Mouse (Mus musculus) heart, postnatal 14 days (tissue): Measurements from ENCODE around the gene Hexim2. TPM values are rescaled to one million over a fixed set of nuclear protein-coding genes. Genes with fewer than 3 reads are reported as not detected.

Source experiments
- DNase-seq, 2 experiments: peaks; one replicate each; pipeline ENCODE4 v3.0.0; 2021 to 2022
- intact Hi-C: fragments of 180-260 bp; cut with DNase I; formaldehyde crosslinking; loops from one replicate; pipeline ENCODE4 v1.15.1; 2025
- total RNA-seq, 2 experiments: library from RNA; stranded (reverse); gene quantifications; 2 replicates each; pipeline ENCODE4 v1.2.3; 2021

Gene Hexim2
- total RNA-seq, 2 experiments from 2014 or later, result 1.8 to 3.3 TPM

GRCm38 (mm10) chr11:103111301-103111700 is 20.9 kb upstream of the Hexim2 start:
- intact Hi-C loops, result no loop called here
- DNase-seq, result no peak

GRCm38 (mm10) chr11:103111881-103112551 is 20.2 kb upstream of the Hexim2 start:
- intact Hi-C loops, result no loop called here
- DNase-seq, result peak; percentile 77 to 82

- no peak for DNase-seq
- intact Hi-C loops, result no loop called here
These were observed 19.7 kb upstream of the Hexim2 start for GRCm38 (mm10) chr11:103112552-103112912.

GRCm38 (mm10) chr11:103113005-103113404 is 19.2 kb upstream of the Hexim2 start:
- DNase-seq, result no peak
- intact Hi-C loops, result no loop called here

- intact Hi-C loops, result no loop called here
- DNase-seq, result no peak
These were observed 18.5 kb upstream of the Hexim2 start for GRCm38 (mm10) chr11:103113771-103114170.

- no peak for DNase-seq
- intact Hi-C loops, result no loop called here
These were observed 17.8 kb upstream of the Hexim2 start for GRCm38 (mm10) chr11:103114270-103114943.

GRCm38 (mm10) chr11:103115163-103116007 is 16.8 kb upstream of the Hexim2 start:
- peak; percentile 81 to 82 for DNase-seq
- intact Hi-C loops, result no loop called here

GRCm38 (mm10) chr11:103116008-103116818 is 16.0 kb upstream of the Hexim2 start, which contains the start of gene Hexim1:
Gene Hexim1, plus strand, starts transcription at chr11:103116231.
- DNase-seq, result peak; percentile 100
- intact Hi-C loops, result no loop called here

- peak; percentile 82 to 84 for DNase-seq
- intact Hi-C loops, result loop anchor here (1.0 kb wide), 2 partner anchors 15 to 42 kb away; partner anchors contain the start of gene Hexim2
These were observed 15.2 kb upstream of the Hexim2 start for GRCm38 (mm10) chr11:103116959-103117590.

- DNase-seq, result peak; percentile 62 to 65
- intact Hi-C loops, result loop anchor here (1.0 kb wide), 2 partner anchors 15 to 42 kb away; partner anchors contain the start of gene Hexim2
These were observed 14.6 kb upstream of the Hexim2 start for GRCm38 (mm10) chr11:103117591-103118009.

- no peak for DNase-seq
- intact Hi-C loops, result no loop called here
These were observed 13.4 kb upstream of the Hexim2 start for GRCm38 (mm10) chr11:103118866-103119265.

- intact Hi-C loops, result no loop called here
- no peak for DNase-seq
These were observed 12.6 kb upstream of the Hexim2 start for GRCm38 (mm10) chr11:103119609-103120008.

- intact Hi-C loops, result no loop called here
- DNase-seq, result no peak
These were observed 11.9 kb upstream of the Hexim2 start for GRCm38 (mm10) chr11:103120315-103120714.

- intact Hi-C loops, result loop anchor here (1.0 kb wide), 1 partner anchor 16 kb away; no protein-coding TSS in a partner anchor
- DNase-seq, result peak; percentile 100
These were observed 587 bp downstream of the Hexim2 start for GRCm38 (mm10) chr11:103132576-103133455.

GRCm38 (mm10) chr11:103133456-103134185 is 1.4 kb downstream of the Hexim2 start:
- intact Hi-C loops, result no loop called here
- DNase-seq, result no peak

- no peak for DNase-seq
- intact Hi-C loops, result no loop called here
These were observed 2.0 kb downstream of the Hexim2 start for GRCm38 (mm10) chr11:103134221-103134620.

GRCm38 (mm10) chr11:103136039-103136577 is 3.9 kb downstream of the Hexim2 start:
- intact Hi-C loops, result no loop called here
- no peak for DNase-seq
